Mouse (Mus musculus) frontal cortex, postnatal 14 days (tissue): ENCODE measurements at regions not wholly inside any gene's neighbourhood (a gene's known extent, or its start where the extent isn't known, plus 50 kb on each side); places are given as distances from the start of the nearest gene placed in this dataset.
"Not testable (repeated sequence)": the region's sequence is repeated elsewhere in the genome, so short reads cannot be mapped to it uniquely, and the experiment has no call there.

Experiments
- DNase-seq, 2 experiments: peaks; one replicate each; pipeline ENCODE4 v3.0.0; 2022; ENCODE audit warnings: low spot score in 2 of 2

DNA sequence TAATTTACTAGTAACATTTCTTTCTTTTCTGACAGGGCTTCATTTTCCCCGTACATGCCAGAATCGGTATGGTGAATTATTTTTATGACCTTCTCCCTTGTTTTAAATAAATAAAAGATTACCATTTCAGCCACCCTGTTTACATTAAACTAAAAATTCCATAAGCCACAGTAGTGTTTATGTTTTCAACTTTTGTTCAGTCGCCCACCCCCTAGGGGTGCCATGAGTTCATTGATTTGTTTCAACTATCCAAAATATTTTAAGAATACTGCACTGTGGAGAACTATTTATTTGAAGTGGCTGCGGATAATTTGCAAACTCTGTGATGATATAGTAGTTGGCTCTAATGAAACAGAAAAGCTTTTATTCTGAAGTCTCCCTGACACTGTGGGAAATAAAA, 132.9 kb downstream of the Tfec start:
- no peak for DNase-seq

DNA sequence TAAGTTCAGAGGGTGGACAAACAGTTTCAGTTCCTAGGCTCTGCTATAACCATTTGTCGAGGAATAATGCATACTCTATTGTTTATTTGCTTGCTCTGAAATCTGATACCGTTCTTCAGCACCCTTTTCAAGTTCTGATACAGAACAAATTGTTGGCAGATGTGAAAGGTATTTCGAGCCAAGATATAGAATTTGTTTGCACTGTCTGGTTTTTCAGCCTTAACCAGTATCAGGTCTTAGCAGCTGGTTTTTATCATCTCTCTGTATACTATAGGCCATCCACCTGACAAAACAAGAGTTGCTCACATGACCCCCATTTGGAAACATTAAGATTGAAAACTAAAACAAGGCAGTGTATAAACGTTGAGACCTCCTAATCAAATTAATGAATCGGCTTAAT, 133.5 kb downstream of the Tfec start:
- no peak for DNase-seq

- DNase-seq, result not testable (repeated sequence)
These were observed 143.2 kb downstream of the Tfec start for GRCm38 (mm10) chr6:16755044-16755443.

DNA sequence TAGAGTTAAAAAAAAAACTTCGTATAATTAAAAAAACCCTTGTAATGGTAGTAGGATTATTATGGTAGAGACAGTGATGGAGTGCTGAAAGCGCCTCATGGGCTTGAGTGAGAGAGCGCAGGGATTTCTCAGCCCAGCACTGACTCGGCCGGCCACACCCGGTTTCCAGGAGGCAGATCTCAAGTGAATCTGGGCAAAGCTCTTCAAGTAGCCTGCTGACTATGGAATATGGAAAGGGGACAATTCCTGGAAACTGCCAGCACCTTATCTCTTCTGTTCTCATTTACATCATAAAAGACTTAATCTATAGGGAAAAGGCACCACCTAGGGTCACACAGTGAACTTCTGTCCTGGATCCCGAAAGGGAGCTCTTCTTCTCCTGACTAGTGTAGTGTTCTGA, 165.1 kb downstream of the Tfec start:
- DNase-seq, result no peak

DNA sequence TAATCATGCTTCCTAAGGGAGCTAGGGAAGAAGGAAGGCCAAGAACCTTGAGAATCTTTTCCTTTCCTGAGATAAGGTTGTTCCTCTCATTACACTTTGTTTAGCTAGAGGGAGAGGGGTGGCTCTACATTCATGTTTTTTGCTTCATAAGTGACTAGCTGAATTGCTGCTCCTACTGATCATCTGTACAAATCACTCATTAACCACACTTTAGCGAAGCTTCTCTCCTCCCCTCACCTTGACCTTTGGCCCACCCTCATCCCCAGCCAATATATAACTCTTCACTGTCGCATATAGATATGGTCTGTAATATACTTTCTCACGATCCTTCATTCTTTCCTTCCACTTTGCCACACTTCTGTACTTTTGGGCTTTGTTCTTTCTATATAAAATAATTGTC, 166.1 kb downstream of the Tfec start:
- no peak for DNase-seq

DNA sequence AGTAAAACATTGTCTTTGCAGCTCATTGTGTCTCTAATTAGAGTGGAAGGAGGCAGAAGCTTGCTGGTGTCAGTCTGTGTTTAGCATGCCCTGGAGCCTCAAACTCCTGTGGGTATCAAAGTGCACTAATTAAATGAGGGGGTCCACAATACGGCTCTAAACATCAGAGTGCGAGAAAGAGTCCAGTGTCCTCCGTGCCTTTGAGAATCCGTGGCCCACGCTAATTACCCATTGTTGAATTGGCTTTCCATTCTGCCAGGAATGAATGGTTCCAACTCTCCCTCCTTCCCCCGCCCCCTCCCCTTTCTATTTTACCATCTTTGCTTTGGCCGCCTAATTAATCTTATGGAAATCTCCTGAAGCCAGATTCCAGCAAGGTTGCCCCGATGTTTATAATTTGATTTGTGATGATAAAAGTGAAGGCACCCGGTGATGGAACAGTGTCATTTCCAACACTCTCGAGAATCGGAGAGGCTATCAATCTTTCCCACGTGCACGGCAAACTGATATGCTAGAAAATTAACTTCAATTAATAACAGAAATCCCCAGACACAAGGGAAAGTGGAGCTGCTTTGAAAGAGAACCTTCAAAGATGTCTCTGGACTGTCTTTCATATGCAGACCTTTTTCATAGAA, 170.9 kb downstream of the Tfec start:
- DNase-seq, result no peak

- DNase-seq, result no peak
These were observed 173.0 kb downstream of the Tfec start for GRCm38 (mm10) chr6:16725256-16725655.

DNA sequence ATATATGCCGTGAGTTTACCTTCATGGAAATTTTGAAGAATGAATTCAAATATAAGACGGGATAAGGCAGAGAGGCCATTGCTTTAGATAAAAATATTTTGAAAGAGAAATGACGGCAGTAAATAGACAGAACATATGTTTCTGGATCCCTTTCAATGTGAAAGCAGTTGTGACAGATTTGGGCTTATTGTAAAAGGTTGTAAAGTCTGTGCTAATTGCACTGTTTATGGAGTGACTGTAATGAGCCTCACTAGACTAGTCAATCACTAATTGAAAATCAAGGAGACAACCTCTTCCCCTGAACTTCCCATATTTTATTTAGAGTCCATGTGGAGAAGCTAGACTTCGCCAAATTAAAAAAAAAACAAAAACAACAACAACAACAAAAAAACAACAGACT, 193.7 kb downstream of the Tfec start:
- no peak for DNase-seq

DNA sequence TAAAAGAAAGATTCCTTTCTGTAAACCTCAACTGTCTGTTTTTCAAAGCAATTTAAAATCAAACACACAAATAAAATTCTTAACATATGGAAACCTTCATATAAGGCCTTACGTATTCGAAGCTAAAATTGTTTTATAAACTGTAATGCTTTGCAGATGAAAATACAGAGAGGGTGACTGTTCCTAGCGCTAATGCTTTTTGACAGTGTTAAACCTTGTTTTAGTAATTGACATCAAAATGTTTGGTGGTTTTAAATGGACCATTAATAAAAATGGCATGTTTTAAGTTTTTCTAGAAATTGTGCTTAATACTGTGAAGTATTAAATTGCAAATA, 194.9 kb downstream of the Tfec start:
- DNase-seq, result no peak

GRCm38 (mm10) chr6:16702706-16703411, 195.4 kb downstream of the Tfec start:
- no peak for DNase-seq

DNA sequence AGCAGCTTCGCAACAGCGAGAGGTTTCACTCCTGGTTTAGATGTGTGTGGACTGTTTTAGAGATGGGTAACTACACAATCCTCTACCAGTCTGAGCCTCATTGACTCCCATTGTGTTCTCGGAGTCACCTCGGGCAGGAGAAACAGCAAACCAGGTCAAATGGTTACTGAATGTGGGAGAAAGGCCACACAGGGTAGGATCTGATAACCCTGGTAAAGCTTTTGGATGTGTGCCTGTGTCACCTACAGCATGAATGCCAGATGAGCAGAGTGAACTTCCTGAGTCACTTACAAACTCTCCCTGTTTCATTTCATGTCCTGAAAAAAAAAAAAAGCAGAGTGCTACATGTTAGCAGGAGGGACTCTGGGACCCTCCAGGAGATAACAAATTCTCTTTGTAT, 201.0 kb downstream of the Tfec start:
- DNase-seq, result no peak

GRCm38 (mm10) chr6:16668004-16668403, 230.2 kb downstream of the Tfec start:
- no peak for DNase-seq

- no peak for DNase-seq
These were observed 231.0 kb downstream of the Tfec start for GRCm38 (mm10) chr6:16667241-16667640.

DNA sequence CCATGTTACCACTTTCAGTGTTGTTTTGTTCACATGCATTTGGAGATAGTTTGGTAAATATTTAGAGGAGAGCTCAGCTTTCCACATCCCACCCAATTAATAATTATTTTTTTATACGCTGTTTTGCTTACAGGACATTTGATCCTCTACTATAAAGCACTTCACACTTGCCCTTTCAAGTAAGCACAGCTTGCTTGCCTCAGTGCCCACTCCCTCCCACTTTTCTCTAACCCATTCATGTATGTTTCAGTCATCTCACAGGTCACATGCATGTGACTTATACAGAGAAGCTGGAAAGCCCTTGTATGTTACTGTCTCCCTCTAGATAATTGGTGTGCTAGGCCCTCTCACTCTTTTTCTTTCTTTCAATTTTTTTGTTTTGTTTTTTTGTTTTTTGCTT, 252.0 kb downstream of the Tfec start:
- no peak for DNase-seq

- DNase-seq, result no peak
These were observed 254.7 kb downstream of the Tfec start for GRCm38 (mm10) chr6:16643519-16643918.

DNA sequence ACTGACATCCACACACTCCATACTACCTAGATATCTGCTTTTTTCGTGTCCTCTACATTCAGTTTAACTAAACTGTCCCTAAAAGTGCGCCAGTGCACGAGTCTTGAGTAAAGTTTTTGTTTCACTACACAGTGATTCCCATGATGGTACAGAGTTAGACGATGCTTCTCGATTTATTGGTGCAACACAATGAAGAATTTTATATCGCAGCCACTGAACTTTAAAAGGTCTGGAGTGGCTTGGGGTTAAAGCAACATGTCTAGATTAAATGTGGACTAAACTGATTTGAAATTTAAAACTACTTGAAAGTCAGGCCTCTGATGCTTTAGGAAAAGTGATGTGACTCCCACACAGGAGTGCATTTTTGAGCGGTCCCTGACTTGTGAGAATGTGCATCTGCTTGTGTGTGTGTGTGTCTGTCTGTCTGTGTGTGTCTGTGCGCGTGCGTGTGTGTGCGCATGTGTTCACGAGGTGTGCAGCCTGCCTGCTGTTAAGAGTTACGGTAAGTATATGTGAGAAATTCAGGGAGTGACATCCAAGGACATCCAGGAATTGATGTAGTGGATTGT, 261.4 kb downstream of the Tfec start:
- DNase-seq, result no peak

DNA sequence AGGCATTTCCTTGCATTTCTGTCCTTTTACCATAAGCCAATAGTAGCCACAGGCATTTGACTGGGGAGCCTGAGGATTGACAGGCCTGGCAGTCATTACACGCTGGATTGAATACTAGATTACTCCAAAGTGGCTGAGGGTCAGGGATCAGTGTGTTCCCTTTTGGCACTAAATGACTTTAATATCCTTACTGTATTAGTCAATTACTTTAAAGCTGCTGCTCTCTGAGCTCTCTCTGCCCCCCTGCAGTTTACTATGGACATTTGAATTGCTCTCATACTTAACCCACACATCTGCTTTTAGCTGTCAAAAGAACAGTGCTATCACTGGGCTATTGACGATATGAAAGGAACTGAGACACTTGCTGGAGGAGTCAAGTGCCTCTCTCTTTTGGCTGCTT, 262.1 kb downstream of the Tfec start:
- no peak for DNase-seq

DNA sequence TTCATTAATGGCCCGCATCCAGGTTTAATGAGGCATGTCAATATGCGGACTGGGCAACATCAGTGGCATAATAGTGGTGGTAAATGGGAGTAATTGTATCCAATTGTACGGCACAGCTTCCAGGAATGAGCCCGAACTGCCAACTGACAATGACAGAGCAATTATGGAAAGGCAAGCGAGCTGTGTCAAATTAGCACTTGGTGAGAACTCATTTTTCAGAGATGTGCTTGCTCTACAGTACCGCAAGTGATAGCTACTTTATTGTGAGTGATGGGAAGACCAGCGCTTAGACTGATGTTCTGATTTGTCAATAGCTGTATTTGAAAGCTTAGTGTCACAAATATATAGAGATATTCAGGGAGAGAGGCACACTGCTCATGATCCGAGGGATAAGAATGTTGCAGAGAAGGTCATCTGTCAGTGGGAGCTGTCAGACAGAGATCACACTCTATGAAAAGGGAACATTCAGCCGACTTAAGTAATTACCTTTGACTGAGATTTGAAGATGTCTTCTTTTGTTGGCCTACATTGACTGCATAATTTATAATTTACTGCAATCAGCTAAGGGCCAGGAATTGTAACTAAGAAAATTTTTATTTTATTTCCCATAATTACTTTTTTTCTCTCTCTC, 290.7 kb downstream of the Tfec start:
- no peak for DNase-seq

GRCm38 (mm10) chr6:16606687-16607392, 291.4 kb downstream of the Tfec start:
- no peak for DNase-seq

- no peak for DNase-seq
These were observed 305.8 kb downstream of the Tfec start for GRCm38 (mm10) chr6:16592411-16592810.

- DNase-seq, result no peak
These were observed 315.9 kb downstream of the Tfec start for GRCm38 (mm10) chr6:16582302-16582701.

DNA sequence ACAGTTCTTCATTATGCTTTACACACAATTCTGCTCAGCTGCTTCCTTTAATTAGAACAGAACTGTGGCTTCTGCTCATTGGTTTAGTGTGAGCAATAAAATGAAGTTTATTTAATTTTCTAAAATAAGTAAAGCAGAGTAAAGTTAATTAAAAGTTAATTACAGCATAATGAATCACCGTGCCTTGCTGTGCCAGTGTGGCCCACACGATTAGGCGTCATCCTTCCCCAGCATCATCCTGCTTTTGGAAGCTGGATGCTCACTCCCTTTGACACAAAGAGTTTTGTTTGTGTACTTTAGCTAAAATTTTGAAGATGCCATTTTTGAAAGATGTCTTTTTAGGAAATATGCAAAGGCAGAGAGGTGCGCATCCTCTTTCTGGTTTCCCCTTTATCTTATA, 316.4 kb downstream of the Tfec start:
- no peak for DNase-seq
